In genomic region chr3:95317414-95318080, GRCm38 (mm10) we compare ENCODE assay signal across 8 mouse cellular contexts. TPM values are rescaled to one million over a fixed set of nuclear protein-coding genes. Genes with fewer than 3 reads are reported as not detected.
DNase-seq lines count a peak whose midpoint lies in the region; ATAC-seq and TF ChIP-seq lines count a peak whose summit lies in the region.

No protein-coding gene starts in this region.

- no peak overlapping the region for H3ac ChIP-seq in myocyte (ENCODE audit: control insufficient read depth, insufficient read length)

- DNase-seq in testis, postnatal 14 days (ENCODE audit: low spot score): no peak
- peak; percentile 53 for DNase-seq in cerebellum, adult 9-11 months
- peak; percentile 70 for DNase-seq in gastrocnemius, postnatal 14 days
- peak; percentile 70 for DNase-seq in liver

- peak overlapping the region; percentile 30 for H3K4me2 ChIP-seq in intestine, embryonic 16.5 days (ENCODE audit: low read depth, low read length)
- peak overlapping the region; percentile 90 for H3K4me2 ChIP-seq in myocyte (ENCODE audit: low read depth)
- H3K4me2 ChIP-seq in stomach, embryonic 16.5 days (ENCODE audit: low read depth, low read length): peak overlapping the region; percentile 22; the same call in 1 of the 2 replicates

- intact Hi-C loops in gastrocnemius, postnatal 14 days (cut with DNase I; ENCODE audit: low total_unique reads): no loop called here

- H3K4me1 ChIP-seq in testis, adult 2 months (ENCODE audit: control insufficient read depth, insufficient read depth, low read length): peaks cover 12% of the 10 kb centered on the region
- peaks cover 31% of the 10 kb centered on the region for H3K4me1 ChIP-seq in intestine, embryonic 16.5 days (ENCODE audit: control insufficient read depth, insufficient read depth, low read length)
- peaks cover 25% of the 10 kb centered on the region for H3K4me1 ChIP-seq in stomach, embryonic 16.5 days (ENCODE audit: control insufficient read depth, insufficient read depth, low read length)

- no peaks in the 10 kb centered on the region for H3K9me3 ChIP-seq in intestine, embryonic 16.5 days (ENCODE audit: control insufficient read depth, low read length)
- no peaks in the 10 kb centered on the region for H3K9me3 ChIP-seq in stomach, embryonic 16.5 days (replicated peaks; ENCODE audit: control insufficient read depth, low read length)

- no peak for ATAC-seq in intestine, embryonic 16.5 days
- ATAC-seq in stomach, embryonic 16.5 days (ENCODE audit: insufficient read depth, low FRiP score): no peak

- no peak for TF ChIP-seq POLR2A in testis, adult 2 months (IDR thresholded peaks at IDR 0.05; ENCODE audit: control insufficient read depth, low read depth, low read length)
- no peak for TF ChIP-seq POLR2A in myocyte (IDR thresholded peaks at IDR 0.05; ENCODE audit: insufficient read length, low read depth)

- TF ChIP-seq CTCF in testis, adult 2 months (IDR thresholded peaks at IDR 0.05; ENCODE audit: control insufficient read depth, insufficient read depth, insufficient replicate concordance, low read depth, low read length): peak; percentile 60; the same call in 1 of the 2 replicates

- 18% methylated on average over 12 of the region's 12 CpGs for WGBS in intestine, embryonic 16.5 days
- 19% methylated on average over 12 of the region's 12 CpGs for WGBS in stomach, embryonic 16.5 days

- H3K79me2 ChIP-seq in myocyte (ENCODE audit: control insufficient read depth, insufficient read depth): peaks cover 52% of the 10 kb centered on the region

- no peaks in the 10 kb centered on the region for H3K27me3 ChIP-seq in testis, adult 2 months (ENCODE audit: control insufficient read depth, insufficient read depth, low read length)
- no peaks in the 10 kb centered on the region for H3K27me3 ChIP-seq in intestine, embryonic 16.5 days (replicated peaks; ENCODE audit: control insufficient read depth, insufficient read depth, low read length)
- H3K27me3 ChIP-seq in myocyte (ENCODE audit: control insufficient read depth, insufficient read depth, insufficient read length): no peaks in the 10 kb centered on the region
- H3K27me3 ChIP-seq in stomach, embryonic 16.5 days (ENCODE audit: control insufficient read depth, insufficient read depth, low read length): no peaks in the 10 kb centered on the region

- H3K4me3 ChIP-seq in testis, adult 2 months (ENCODE audit: control insufficient read depth, low read depth, low read length): no peak overlapping the region
- H3K4me3 ChIP-seq in intestine, embryonic 16.5 days (ENCODE audit: low read length): peak overlapping the region; percentile 11; the same call in 1 of the 2 replicates
- peak overlapping the region; percentile 54 for H3K4me3 ChIP-seq in myocyte
- H3K4me3 ChIP-seq in stomach, embryonic 16.5 days (replicated peaks; ENCODE audit: low read length): 0 out of 2 replicates have a peak overlapping the region, but pooled peaks have one; percentile 6

- peak overlapping the region; percentile 26; the same call in 1 of the 2 replicates for H3K9ac ChIP-seq in intestine, embryonic 16.5 days (ENCODE audit: low read depth, low read length)
- H3K9ac ChIP-seq in stomach, embryonic 16.5 days (ENCODE audit: low read length): peak overlapping the region; percentile 10; the same call in 1 of the 2 replicates

- no peaks in the 10 kb centered on the region for H3K36me3 ChIP-seq in testis, adult 2 months (ENCODE audit: control insufficient read depth, insufficient read depth, low read length)
- H3K36me3 ChIP-seq in intestine, embryonic 16.5 days (ENCODE audit: control insufficient read depth, insufficient read depth, low read length): peaks cover 18% of the 10 kb centered on the region; the same call in 1 of the 2 replicates
- peaks cover 31% of the 10 kb centered on the region for H3K36me3 ChIP-seq in myocyte (ENCODE audit: control insufficient read depth, insufficient read depth)
- peaks cover 9% of the 10 kb centered on the region; the same call in 1 of the 2 replicates for H3K36me3 ChIP-seq in stomach, embryonic 16.5 days (ENCODE audit: control insufficient read depth, insufficient read depth, low read length)

- no peak overlapping the region for H3K27ac ChIP-seq in testis, adult 2 months (ENCODE audit: control insufficient read depth, insufficient read depth, low read depth, low read length)
- H3K27ac ChIP-seq in intestine, embryonic 16.5 days (ENCODE audit: low read length): peak overlapping the region; percentile 59
- H3K27ac ChIP-seq in stomach, embryonic 16.5 days (ENCODE audit: low read length): 0 out of 2 replicates have a peak overlapping the region, but pooled peaks have one; percentile 14

TF ChIP-seq in myocyte, 11 proteins besides CTCF, POLR2A, EP300 and RAD21:
- TF ChIP-seq MYOD1 (IDR thresholded peaks at IDR 0.05; ENCODE audit: control insufficient read depth in 1 of 3, insufficient read length in 2 of 3, low read depth in 2 of 3) (peak in 1 of 3 experiments; percentile 15), TCF3 (IDR thresholded peaks at IDR 0.05; ENCODE audit: insufficient read length, low read depth) (no peak)

RNA-seq across cellular contexts. Expression of gene Cers2, which starts 3.0 kb away (rescaled TPM):
- polyA plus RNA-seq in testis, adult 2 months (2012; rRNA removed): 27.5 and 27.6 TPM in 2 replicates
- 10 to 100 TPM; 27.8 to 33.2 TPM for total RNA-seq in gastrocnemius, postnatal 14 days (2021)
- 165 and 168 TPM in 2 replicates for polyA plus RNA-seq in intestine, embryonic 16.5 days (2015; fragmentation: Nextera tagmentation; extraction: Ambion mirVana)
- 116 TPM for polyA plus RNA-seq in myocyte (2012; fragmentation: generic; extraction: Trizol)
- polyA plus RNA-seq in stomach, embryonic 16.5 days (2015; fragmentation: Nextera tagmentation; extraction: Ambion mirVana): 148 and 155 TPM in 2 replicates

RNA-seq across cellular contexts. Expression of gene Anxa9, which starts 10.6 kb away (rescaled TPM):
- polyA plus RNA-seq in testis, adult 2 months (2012; rRNA removed): 7.6 and 7.8 TPM in 2 replicates
- under 1 TPM; 0.18 to 0.27 TPM for total RNA-seq in gastrocnemius, postnatal 14 days (2021)
- polyA plus RNA-seq in intestine, embryonic 16.5 days (2015; fragmentation: Nextera tagmentation; extraction: Ambion mirVana): 1.9 and 2.0 TPM in 2 replicates
- polyA plus RNA-seq in myocyte (2012; fragmentation: generic; extraction: Trizol): 1.5 TPM
- polyA plus RNA-seq in stomach, embryonic 16.5 days (2015; fragmentation: Nextera tagmentation; extraction: Ambion mirVana): 6.8 and 13.2 TPM in 2 replicates

RNA-seq across cellular contexts. Expression of gene Prune1, which starts 35.7 kb away (rescaled TPM):
- polyA plus RNA-seq in testis, adult 2 months (2012; rRNA removed): 18.3 and 19.1 TPM in 2 replicates
- total RNA-seq in gastrocnemius, postnatal 14 days (2021): 10 to 100 TPM; 35.3 to 35.6 TPM
- polyA plus RNA-seq in intestine, embryonic 16.5 days (2015; fragmentation: Nextera tagmentation; extraction: Ambion mirVana): 15.0 and 16.1 TPM in 2 replicates
- 43.1 TPM for polyA plus RNA-seq in myocyte (2012; fragmentation: generic; extraction: Trizol)
- polyA plus RNA-seq in stomach, embryonic 16.5 days (2015; fragmentation: Nextera tagmentation; extraction: Ambion mirVana): 18.9 and 21.2 TPM in 2 replicates

RNA-seq across cellular contexts. Expression of gene Mindy1, which starts 36.4 kb away (rescaled TPM):
- 60.3 and 61.1 TPM in 2 replicates for polyA plus RNA-seq in testis, adult 2 months (2012; rRNA removed)
- total RNA-seq in gastrocnemius, postnatal 14 days (2021): 10 to 100 TPM; 19.6 to 22.5 TPM
- polyA plus RNA-seq in intestine, embryonic 16.5 days (2015; fragmentation: Nextera tagmentation; extraction: Ambion mirVana): 39.8 and 41.4 TPM in 2 replicates
- polyA plus RNA-seq in myocyte (2012; fragmentation: generic; extraction: Trizol): 33.3 TPM
- 54.6 and 62.0 TPM in 2 replicates for polyA plus RNA-seq in stomach, embryonic 16.5 days (2015; fragmentation: Nextera tagmentation; extraction: Ambion mirVana)

RNA-seq across cellular contexts. Expression of gene Setdb1, which starts 39.5 kb away (rescaled TPM):
- 20.0 and 24.3 TPM in 2 replicates for polyA plus RNA-seq in testis, adult 2 months (2012; rRNA removed)
- 10 to 100 TPM; 10.4 to 12.8 TPM for total RNA-seq in gastrocnemius, postnatal 14 days (2021)
- 24.6 and 24.8 TPM in 2 replicates for polyA plus RNA-seq in intestine, embryonic 16.5 days (2015; fragmentation: Nextera tagmentation; extraction: Ambion mirVana)
- 11.5 TPM for polyA plus RNA-seq in myocyte (2012; fragmentation: generic; extraction: Trizol)
- 35.2 and 36.9 TPM in 2 replicates for polyA plus RNA-seq in stomach, embryonic 16.5 days (2015; fragmentation: Nextera tagmentation; extraction: Ambion mirVana)

Comparison
In these comparisons a context has a peak if more than half of its experiments do, and no peak if none do; other contexts are left out.
1. H3K4me2 ChIP-seq: peak in every context shown above with its lines; median percentile 90 in myocyte; 30 in intestine, embryonic 16.5 days; 22 in stomach, embryonic 16.5 days.